Mouse (Mus musculus) heart, adult 8-10 months (tissue): ENCODE results near the gene Kcnb1. TPM values are rescaled to one million over a fixed set of nuclear protein-coding genes. Genes with fewer than 3 reads are reported as not detected.

ENCODE experiments used
- DNase-seq: peaks from one replicate; pipeline ENCODE4 v3.0.0; 2022; ENCODE audit warnings: low spot score
- total RNA-seq, 4 experiments: library from RNA; stranded (reverse); gene quantifications; 2 replicates each; pipeline ENCODE4 v1.2.4; 2022

Kcnb1 gene
- total RNA-seq, 4 experiments from 2014 or later: 33.9 to 43.8 (median 38.8) TPM

GRCm38 (mm10) chr2:167128699-167129607 lies 61.0 kb downstream of the Kcnb1 start:
- peak; percentile 51 for DNase-seq

GRCm38 (mm10) chr2:167127404-167127803 lies 62.6 kb downstream of the Kcnb1 start:
- DNase-seq: peak; percentile 36

DNA sequence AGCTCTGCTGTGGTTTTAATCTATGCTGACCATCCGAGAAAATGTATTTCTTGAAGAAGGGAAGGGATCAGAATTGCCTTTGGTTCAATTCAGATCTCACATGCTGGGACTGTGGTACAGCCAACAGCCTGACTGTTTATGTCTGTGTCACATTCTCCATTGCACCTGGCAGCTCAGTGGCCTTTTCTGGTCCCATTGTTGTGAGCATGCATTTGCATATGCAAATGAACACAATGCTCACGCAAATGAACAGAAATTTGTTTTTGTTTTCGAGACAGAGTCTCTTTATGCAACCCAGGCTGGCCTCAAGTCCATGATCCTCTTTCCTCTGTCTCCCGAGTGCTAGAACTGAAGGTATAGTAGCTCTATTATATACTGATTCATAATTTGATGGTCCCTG lies 64.2 kb downstream of the Kcnb1 start:
- DNase-seq: no peak

DNA sequence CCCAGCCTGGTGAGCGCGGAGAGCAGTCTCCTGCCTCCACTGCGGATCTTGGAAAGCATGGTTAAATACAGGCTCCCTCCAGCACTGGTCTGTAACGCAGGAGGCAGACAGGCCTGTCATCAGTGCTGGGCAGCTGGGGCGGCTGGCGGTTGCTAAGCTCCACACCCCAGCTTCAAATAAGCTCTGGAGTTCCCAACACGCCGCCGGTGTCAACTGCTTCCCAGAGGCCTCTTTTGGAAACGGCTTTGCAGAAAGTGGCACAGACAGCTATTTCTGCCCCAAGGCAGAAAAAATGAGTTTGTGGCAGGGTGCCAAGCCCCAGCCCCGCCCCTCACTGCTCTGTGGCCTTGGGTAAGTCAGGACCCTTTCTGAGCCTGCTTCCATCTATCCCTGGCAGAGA lies 66.0 kb downstream of the Kcnb1 start:
- DNase-seq: no peak

DNA sequence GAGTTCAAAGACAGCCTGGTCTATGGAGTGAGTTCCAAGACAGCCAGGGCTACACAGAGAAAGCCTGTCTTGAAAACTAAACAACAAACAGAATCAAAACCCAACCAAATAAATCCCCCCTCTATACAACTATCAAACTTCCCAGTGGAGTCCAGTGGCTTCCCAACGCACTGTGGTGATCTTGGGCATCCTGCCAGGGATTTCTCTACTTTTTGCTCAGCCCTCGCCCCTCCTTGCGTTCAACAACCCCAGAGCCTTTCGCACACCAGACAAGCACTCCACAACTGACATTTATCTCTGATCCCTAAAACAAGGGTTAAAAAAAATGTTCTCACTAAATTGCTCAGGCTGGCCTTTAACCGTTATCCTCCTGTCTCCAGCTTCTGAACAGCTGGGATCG lies 67.2 kb downstream of the Kcnb1 start:
- no peak for DNase-seq

GRCm38 (mm10) chr2:167121996-167122395 lies 68.0 kb downstream of the Kcnb1 start:
- no peak for DNase-seq

- DNase-seq: peak; percentile 77
Observed at GRCm38 (mm10) chr2:167121228-167121627, 68.7 kb downstream of the Kcnb1 start.

DNA sequence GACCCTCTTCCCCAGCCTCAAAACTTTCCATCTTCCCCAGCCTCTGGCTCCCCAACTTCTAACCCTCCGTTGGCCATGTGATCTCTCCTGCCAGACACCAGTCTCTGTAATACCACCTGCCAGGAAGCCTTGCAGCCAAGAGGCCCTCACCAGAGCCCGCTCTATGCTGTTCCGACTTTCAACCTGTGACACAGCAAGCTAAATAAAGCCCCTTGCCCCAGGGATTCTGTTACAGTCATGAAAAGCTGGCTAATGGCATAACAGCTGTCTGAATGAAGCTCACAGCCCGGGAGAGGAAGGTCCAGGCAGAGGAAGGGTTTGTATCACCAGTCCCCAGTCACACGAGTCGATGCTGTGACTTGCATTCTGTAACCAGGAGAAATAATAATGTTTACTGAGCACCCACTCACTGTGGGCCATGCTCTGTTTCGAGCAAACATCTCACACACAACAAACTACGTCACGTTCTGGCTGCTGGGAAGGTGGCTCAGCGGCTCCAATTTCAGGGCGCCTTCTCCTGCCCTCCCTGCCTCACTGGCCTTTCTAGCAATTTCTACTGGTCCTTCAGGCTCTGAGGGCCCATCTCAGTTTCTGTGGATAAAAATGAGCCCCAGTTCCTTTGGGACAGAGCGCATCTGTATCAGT lies 69.6 kb downstream of the Kcnb1 start:
- DNase-seq: no peak

DNA sequence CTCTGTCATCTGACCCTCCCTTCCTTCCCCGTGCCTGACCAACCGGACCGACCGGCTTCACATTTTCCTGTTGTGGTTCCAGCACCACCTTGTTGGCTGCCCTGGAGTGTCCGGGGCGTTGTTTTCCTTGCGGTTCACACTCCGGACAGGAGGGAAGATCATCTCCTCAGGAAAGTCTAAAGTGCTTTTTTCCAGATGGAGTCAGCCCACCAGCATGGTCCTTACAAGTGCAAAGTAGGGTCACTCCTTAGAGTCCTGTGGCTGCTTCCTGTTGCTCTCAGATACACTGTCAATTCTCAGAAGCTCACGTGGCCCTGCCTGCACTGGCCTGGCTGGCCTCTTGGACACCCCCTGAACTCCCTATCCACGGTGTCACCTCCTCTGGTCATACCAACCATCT lies 71.9 kb downstream of the Kcnb1 start:
- DNase-seq: peak; percentile 77

DNA sequence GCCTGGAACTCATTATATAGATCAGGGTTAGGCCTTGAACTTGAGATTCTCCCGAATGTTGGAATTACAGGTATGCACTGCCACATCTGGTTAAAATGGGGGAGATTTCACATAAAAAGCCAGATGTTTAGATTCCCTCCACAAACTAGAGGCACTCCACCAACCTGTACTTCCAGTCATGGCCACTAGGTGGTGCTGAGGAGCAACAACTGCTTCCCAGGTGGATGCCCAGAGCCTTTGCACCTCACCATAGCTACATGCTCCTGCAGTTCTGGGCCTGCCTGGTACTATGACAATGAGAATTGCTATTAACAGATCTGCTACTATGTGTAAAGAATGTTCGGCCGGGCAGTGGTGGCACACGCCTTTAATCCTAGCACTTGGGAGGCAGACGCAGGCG lies 77.2 kb downstream of the Kcnb1 start:
- peak; percentile 85 for DNase-seq

DNA sequence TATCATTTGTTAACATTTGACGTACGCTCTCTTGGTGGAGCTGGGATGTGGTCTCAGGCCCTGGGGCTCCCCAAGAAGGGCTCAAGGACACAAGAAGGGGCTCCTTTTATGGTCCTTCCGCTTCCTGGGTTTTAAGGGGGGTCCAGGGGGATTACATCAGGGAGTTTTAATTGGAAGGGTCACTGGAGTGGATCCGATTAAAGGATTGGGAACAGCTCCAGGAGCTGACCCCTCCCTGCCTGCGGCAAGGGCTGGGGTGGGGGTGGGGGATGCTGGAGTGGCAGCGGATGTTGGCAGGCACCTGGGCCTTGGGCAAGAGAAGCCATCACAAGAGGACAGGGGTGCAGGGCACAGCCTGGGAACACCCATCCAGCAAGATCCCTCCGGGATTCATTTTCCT lies 77.7 kb downstream of the Kcnb1 start:
- no peak for DNase-seq

- no peak for DNase-seq
Observed at GRCm38 (mm10) chr2:167109506-167109905, 80.4 kb downstream of the Kcnb1 start.

DNA sequence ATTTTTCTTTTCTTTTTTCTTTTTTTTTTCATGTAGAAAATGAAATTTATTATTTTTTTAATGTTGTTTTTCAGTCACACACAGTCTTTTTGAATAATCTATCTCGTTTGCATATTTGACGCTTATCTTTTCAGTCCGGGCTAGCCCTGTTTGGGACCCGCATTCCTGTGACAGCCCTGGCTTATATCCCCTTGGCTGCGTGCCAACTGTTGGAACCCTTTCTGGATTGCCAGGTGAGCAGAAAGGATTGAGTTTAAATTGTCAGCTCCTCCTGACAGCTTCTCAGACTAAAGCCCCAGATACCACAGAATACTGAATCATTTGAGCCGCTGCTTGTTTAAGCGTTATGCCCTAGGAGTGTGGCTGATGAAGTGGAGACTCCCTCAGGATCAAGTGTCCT lies 86.4 kb downstream of the Kcnb1 start:
- no peak for DNase-seq

DNA sequence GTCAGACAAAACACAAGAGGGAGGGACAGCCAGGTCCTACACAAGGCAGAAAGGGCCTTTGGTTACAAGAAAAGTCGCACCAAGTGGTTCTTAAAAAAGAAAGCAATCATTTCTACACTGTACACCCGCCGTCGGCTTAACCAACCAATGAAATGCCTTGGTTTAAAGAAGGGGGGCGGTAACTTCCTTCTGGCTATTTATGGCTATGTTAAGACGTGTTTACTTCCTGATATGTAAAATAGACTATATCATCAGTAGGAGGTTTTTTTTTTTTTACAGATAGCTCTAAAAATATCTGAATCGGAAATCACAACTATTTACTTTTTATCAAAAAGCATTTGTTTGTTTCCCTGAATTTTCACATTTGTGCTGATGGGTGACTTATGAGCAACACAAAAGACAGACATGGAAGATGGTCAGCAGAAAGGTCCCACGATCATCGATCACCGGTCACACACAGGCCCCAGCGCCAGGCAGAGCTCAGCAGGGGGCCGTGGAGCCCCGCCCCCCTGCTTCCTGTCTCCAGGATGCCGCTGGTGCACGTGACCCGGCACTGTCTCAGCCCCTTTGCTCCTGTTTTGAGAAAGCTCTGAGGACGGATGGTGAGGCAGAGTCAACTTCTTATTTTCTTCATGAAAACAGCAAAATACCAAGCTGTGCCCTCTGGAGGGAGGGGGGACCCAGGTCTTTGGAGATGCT lies 88.1 kb downstream of the Kcnb1 start:
- DNase-seq: peak; percentile 48

GRCm38 (mm10) chr2:167094688-167095087 lies 95.3 kb downstream of the Kcnb1 start:
- DNase-seq: no peak

DNA sequence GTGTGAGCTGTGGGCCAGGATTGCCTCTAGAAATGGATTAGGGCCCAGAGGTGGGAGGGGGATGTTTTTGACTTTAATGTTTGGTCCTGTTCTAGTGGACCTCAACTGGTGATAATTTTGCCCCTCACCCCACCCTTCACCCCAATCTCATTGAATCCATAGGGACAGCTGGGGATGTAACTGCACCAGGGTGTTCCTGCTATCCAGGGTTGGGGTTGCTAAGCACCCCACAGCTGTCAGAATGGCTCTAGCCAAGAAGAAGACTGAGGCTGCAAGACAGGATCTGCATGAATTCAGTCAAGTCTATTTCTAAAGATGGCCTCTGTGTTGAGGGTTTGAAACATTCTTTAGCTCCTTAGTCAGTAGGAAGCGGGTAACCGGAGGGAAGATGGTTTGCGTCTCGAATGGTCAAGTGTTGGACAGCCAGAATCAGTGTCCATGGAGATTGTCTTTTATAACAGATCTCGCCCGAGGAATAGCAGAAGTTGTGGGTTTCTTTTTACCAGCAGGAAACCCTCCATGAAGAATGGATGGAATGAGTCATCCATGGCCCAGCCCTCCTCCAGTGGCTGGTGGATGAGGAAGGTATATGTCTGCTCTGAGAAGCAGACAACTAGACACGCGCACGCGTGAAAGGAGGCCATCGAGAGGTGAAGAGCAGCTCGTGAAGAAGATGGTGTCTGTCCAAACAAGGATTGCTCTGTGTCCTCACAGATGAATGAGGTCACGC lies 96.6 kb downstream of the Kcnb1 start:
- peak; percentile 33 for DNase-seq

DNA sequence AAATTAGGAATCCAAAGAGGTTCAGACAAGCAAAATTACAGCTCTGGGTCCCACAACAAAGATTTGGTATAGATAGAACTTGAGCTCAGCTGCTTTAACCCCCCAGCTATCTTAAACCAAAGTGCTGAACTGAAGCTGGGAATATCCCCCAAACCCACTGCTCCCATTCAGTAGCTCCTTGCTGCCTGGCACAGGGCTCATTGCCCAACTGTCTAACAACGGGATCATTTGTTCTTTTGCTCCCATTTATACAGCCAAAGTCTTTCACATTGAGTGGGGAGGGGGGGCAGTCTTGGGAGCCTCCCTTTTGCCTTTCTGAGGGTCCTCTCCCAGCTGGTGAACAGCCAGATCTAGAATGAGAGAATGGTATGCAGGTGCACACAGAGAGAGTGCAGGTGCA lies 99.7 kb downstream of the Kcnb1 start:
- no peak for DNase-seq

- no peak for DNase-seq
Observed at GRCm38 (mm10) chr2:167086836-167087235, 103.1 kb downstream of the Kcnb1 start.

DNA sequence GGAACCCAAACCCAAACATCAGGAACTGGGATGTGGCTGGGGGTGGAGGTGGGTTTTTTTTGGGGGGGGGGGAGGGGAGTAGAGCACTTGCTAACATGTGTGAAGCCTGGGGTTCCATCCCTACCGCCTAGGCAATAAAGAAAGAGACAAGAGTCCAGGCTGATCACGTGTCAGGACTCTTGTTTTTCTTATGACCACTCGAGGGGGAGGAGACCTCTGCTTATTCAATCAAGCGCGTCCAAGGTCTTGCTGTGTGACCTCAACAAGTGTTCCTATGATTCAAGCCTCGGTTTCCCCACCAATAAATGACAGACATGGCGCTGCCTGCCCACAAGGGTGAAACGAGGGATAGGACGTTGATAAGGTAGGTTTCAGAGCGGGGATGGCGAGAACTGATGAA lies 103.9 kb downstream of the Kcnb1 start:
- DNase-seq: no peak

DNA sequence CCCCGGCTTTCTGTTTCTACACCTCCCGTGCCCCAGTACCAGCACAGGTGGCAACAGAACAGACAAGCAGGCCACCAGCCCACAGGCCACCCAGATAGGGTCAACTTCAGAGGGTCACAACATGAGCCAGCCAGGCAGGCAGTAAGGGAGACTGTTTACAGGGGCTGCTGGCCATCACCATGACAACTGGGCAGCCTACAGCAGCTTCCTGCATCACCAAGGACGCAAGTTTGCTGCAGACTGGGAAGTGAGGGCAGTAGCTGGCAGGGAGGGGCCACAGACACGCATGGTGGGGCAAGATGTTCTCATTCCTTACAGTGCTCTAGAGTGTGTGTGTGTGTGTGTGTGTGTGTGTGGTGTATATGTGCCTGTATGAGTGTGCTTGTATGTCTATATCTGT lies 108.3 kb downstream of the Kcnb1 start:
- no peak for DNase-seq

- DNase-seq: no peak
Observed at GRCm38 (mm10) chr2:167081135-167081534, 108.8 kb downstream of the Kcnb1 start.

- DNase-seq: no peak
Observed at GRCm38 (mm10) chr2:167080387-167080786, 109.6 kb downstream of the Kcnb1 start.
